Mouse (Mus musculus) adrenal gland, postnatal 36 days (tissue): ENCODE data around the gene Rab20. TPM values are rescaled to one million over a fixed set of nuclear protein-coding genes. Genes with fewer than 3 reads are reported as not detected.
A peak's percentile ranks its signal among the peaks of the same experiment; 100 is the strongest.
"Not testable (repeated sequence)": the region's sequence is repeated elsewhere in the genome, so short reads cannot be mapped to it uniquely, and the experiment has no call there.

Experiments used
- DNase-seq, 2 experiments: peaks; one replicate each; pipeline ENCODE4 v3.0.0; 2021; ENCODE audit warnings: mixed read lengths in 1 of 2
- long read RNA-seq, 2 experiments: library from polyadenylated mRNA; stranded (forward); transcript quantifications; one replicate each; pipeline ENCODE4 v2.0.0; 2021; ENCODE audit warnings: borderline sequencing depth in 2 of 2
- total RNA-seq, 2 experiments: library from RNA; stranded (reverse); gene quantifications; 2 replicates each; pipeline ENCODE4 v1.2.3; 2021

The Rab20 gene
- 10 to 100 TPM in 1 of 2 experiments, 1 to 10 TPM in 1; 6.7 to 12.5 TPM for total RNA-seq
- long read RNA-seq, experiment 1, transcript Rab20-201 (2 exons, 1,392 nt) = major isoform, 19 of 23 reads
- long read RNA-seq, experiment 1, partial matches to known transcripts = 3 of 23 reads
- long read RNA-seq, experiment 1, other reads (novel, unspliced or antisense) = 1 of 23 reads
- long read RNA-seq, experiment 2, transcript Rab20-201 (2 exons, 1,392 nt) = major isoform, 9 of 10 reads
- long read RNA-seq, experiment 2, partial matches to known transcripts = 0 of 10 reads
- long read RNA-seq, experiment 2, other reads (novel, unspliced or antisense) = 1 of 10 reads

GRCm38 (mm10) chr8:11477811-11478761, at the start of gene Rab20:
TSS of gene Rab20 (minus strand) at chr8:11478710.
- peak; percentile 83 to 91 for DNase-seq

GRCm38 (mm10) chr8:11523331-11523730, 44.8 kb upstream of the Rab20 start:
- DNase-seq = no peak

GRCm38 (mm10) chr8:11518676-11519075, 40.2 kb upstream of the Rab20 start:
- no peak for DNase-seq

GRCm38 (mm10) chr8:11518056-11518396, 39.5 kb upstream of the Rab20 start:
- DNase-seq = no peak

- no peak for DNase-seq
These were observed 39.0 kb upstream of the Rab20 start for GRCm38 (mm10) chr8:11517366-11518055.

- no peak for DNase-seq
These were observed 37.8 kb upstream of the Rab20 start for GRCm38 (mm10) chr8:11516292-11516691.

GRCm38 (mm10) chr8:11513247-11513646, 34.7 kb upstream of the Rab20 start:
- no peak for DNase-seq

GRCm38 (mm10) chr8:11512711-11513110, 34.2 kb upstream of the Rab20 start:
- no peak for DNase-seq

- no peak for DNase-seq
These were observed 32.5 kb upstream of the Rab20 start for GRCm38 (mm10) chr8:11510971-11511370.

- DNase-seq = no peak
These were observed 30.4 kb upstream of the Rab20 start for GRCm38 (mm10) chr8:11508880-11509279.

- DNase-seq = peak; percentile 36 to 66
These were observed 28.3 kb upstream of the Rab20 start for GRCm38 (mm10) chr8:11506802-11507201.

GRCm38 (mm10) chr8:11506074-11506473, 27.6 kb upstream of the Rab20 start:
- DNase-seq = no peak

GRCm38 (mm10) chr8:11503476-11504232, 25.1 kb upstream of the Rab20 start:
- no peak for DNase-seq

GRCm38 (mm10) chr8:11498786-11499485, 20.4 kb upstream of the Rab20 start:
- no peak for DNase-seq

- DNase-seq = no peak
These were observed 19.8 kb upstream of the Rab20 start for GRCm38 (mm10) chr8:11498281-11498680.

- DNase-seq = peak; percentile 95 to 97
These were observed 18.8 kb upstream of the Rab20 start, which contains the start of gene Naxd for GRCm38 (mm10) chr8:11497017-11497990. TSS of gene Naxd (plus strand) at chr8:11497506.

- not testable (repeated sequence) for DNase-seq
These were observed 13.8 kb upstream of the Rab20 start for GRCm38 (mm10) chr8:11492340-11492739.

GRCm38 (mm10) chr8:11487229-11487628, 8.7 kb upstream of the Rab20 start:
- DNase-seq = no peak

- peak; percentile 76 to 86 for DNase-seq
These were observed 7.6 kb upstream of the Rab20 start for GRCm38 (mm10) chr8:11486142-11486541.

GRCm38 (mm10) chr8:11482537-11482936, 4.0 kb upstream of the Rab20 start:
- no peak for DNase-seq
